Mouse (Mus musculus): ENCODE measurements at regions not wholly inside any gene's neighbourhood (a gene's known extent, or its start where the extent isn't known, plus 50 kb on each side); places are given as distances from the start of the nearest gene placed in this dataset.

- TF ChIP-seq NANOG (IDR thresholded peaks at IDR 0.05; ENCODE audit: borderline replicate concordance, low read length) (no peak), CTCF (conservative IDR thresholded peaks at IDR 0.05; ENCODE audit: low read length) (no peak)
Observed at GRCm38 (mm10) chr10:111381689-111382088, 83.2 kb downstream of the Bbs10 start.
